Mouse (Mus musculus) embryonic facial prominence, embryonic 13.5 days (tissue): ENCODE measurements at regions not wholly inside any gene's neighbourhood (a gene's known extent, or its start where the extent isn't known, plus 50 kb on each side); places are given as distances from the start of the nearest gene placed in this dataset.

ENCODE experiments used
- ATAC-seq: fragments of 200-750 bp; cut with Nextera tagmentation; 2 replicates; pipeline ENCODE4 v1.8.0; 2017; ENCODE audit warnings: low read depth; ENCODE audit not compliant: insufficient number of reproducible peaks, insufficient read depth, low FRiP score, low TSS enrichment
- H3K27ac ChIP-seq: fragments of 300-500 bp; sonication (generic); 2 replicates; pipeline ENCODE4 v1.5.1; 2015; ENCODE audit warnings: moderate library complexity, mild to moderate bottlenecking, inconsistent platforms
- H3K27me3 ChIP-seq: fragments of 300-500 bp; sonication (generic); 2 replicates; pipeline ENCODE4 v1.6.1; 2015; ENCODE audit warnings: mild to moderate bottlenecking, inconsistent platforms
- H3K36me3 ChIP-seq: fragments of 300-500 bp; sonication (generic); 2 replicates; pipeline ENCODE4 v1.6.1; 2015; ENCODE audit warnings: mild to moderate bottlenecking, inconsistent platforms
- H3K4me1 ChIP-seq: fragments of 300-500 bp; sonication (generic); 2 replicates; pipeline ENCODE4 v1.6.1; 2015; ENCODE audit warnings: inconsistent platforms
- H3K4me2 ChIP-seq: fragments of 300-500 bp; sonication (generic); 2 replicates; pipeline ENCODE4 v1.6.1; 2015; ENCODE audit warnings: moderate library complexity, mild to moderate bottlenecking, inconsistent platforms
- H3K4me3 ChIP-seq: fragments of 300-500 bp; sonication (generic); 2 replicates; pipeline ENCODE4 v1.5.1; 2015; ENCODE audit warnings: mild to moderate bottlenecking, inconsistent platforms
- H3K9ac ChIP-seq: fragments of 300-500 bp; sonication (generic); 2 replicates; pipeline ENCODE4 v1.6.1; 2015; ENCODE audit warnings: mild to moderate bottlenecking, inconsistent platforms
- H3K9me3 ChIP-seq: fragments of 300-500 bp; sonication (generic); 2 replicates; pipeline ENCODE4 v1.6.1; 2016; ENCODE audit warnings: inconsistent platforms
- WGBS: fragments of 180-500 bp; shearing (Covaris S2); methylation state at CpG from one replicate; pipeline ENCODE4 v1.1.7; 2015; ENCODE audit warnings: mixed read lengths; 5-methylcytosine and 5-hydroxymethylcytosine counted together

- Histone ChIP-seq H3K36me3 (no peaks in the 10 kb centered on the region), H3K9ac (no peak overlapping the region), H3K9me3 (no peaks in the 10 kb centered on the region), H3K4me3 (no peak overlapping the region), H3K4me1 (peaks cover 26% of the 10 kb centered on the region), H3K27ac (no peak overlapping the region), H3K4me2 (no peak overlapping the region), H3K27me3 (peaks cover 9% of the 10 kb centered on the region; the same call in 1 of the 2 replicates)
- no peak for ATAC-seq
- 83% methylated on average over 8 of the region's 8 CpGs for WGBS
Observed at GRCm38 (mm10) chr5:118881886-118882285, 321.4 kb downstream of the Med13l start.

GRCm38 (mm10) chr5:118888131-118888530, 327.7 kb downstream of the Med13l start:
- Histone ChIP-seq H3K4me3 (no peak overlapping the region), H3K9me3 (no peaks in the 10 kb centered on the region), H3K27ac (no peak overlapping the region), H3K9ac (no peak overlapping the region), H3K4me2 (no peak overlapping the region), H3K27me3 (no peaks in the 10 kb centered on the region; the same call in 1 of the 2 replicates), H3K36me3 (no peaks in the 10 kb centered on the region), H3K4me1 (peaks cover 14% of the 10 kb centered on the region)
- no peak for ATAC-seq
- WGBS, result 90% methylated on average over 11 of the region's 11 CpGs

GRCm38 (mm10) chr5:118891131-118891530, 330.7 kb downstream of the Med13l start:
- H3K4me3 ChIP-seq, result no peak overlapping the region
- H3K9ac ChIP-seq, result no peak overlapping the region
- H3K27me3 ChIP-seq, result no peaks in the 10 kb centered on the region
- ATAC-seq, result peak; percentile 59
- H3K27ac ChIP-seq, result peak overlapping the region; percentile 82
- no peaks in the 10 kb centered on the region for H3K36me3 ChIP-seq
- H3K9me3 ChIP-seq, result no peaks in the 10 kb centered on the region
- H3K4me1 ChIP-seq, result peaks cover 14% of the 10 kb centered on the region
- 36% methylated on average over 6 of the region's 6 CpGs for WGBS
- H3K4me2 ChIP-seq, result peak overlapping the region; percentile 18; the same call in 1 of the 2 replicates

- Histone ChIP-seq H3K4me3 (no peak overlapping the region), H3K9ac (no peak overlapping the region), H3K4me1 (peaks cover 9% of the 10 kb centered on the region), H3K36me3 (no peaks in the 10 kb centered on the region), H3K27me3 (no peaks in the 10 kb centered on the region), H3K27ac (peak overlapping the region; percentile 66), H3K4me2 (peak overlapping the region; percentile 27), H3K9me3 (peaks cover 8% of the 10 kb centered on the region; the same call in 1 of the 2 replicates)
- no peak for ATAC-seq
- 21% methylated on average over 7 of the region's 7 CpGs for WGBS
Observed at GRCm38 (mm10) chr5:118908224-118908623, 347.7 kb downstream of the Med13l start.

- no peak for ATAC-seq
Observed at GRCm38 (mm10) chr5:118909756-118910155, 349.3 kb downstream of the Med13l start.

GRCm38 (mm10) chr5:118914191-118914750, 353.8 kb downstream of the Med13l start:
- Histone ChIP-seq H3K27ac (no peak overlapping the region), H3K9me3 (no peaks in the 10 kb centered on the region), H3K36me3 (no peaks in the 10 kb centered on the region), H3K27me3 (no peaks in the 10 kb centered on the region), H3K4me3 (no peak overlapping the region), H3K4me2 (no peak overlapping the region), H3K4me1 (peaks cover 6% of the 10 kb centered on the region), H3K9ac (no peak overlapping the region)
- WGBS, result 47% methylated on average over 6 of the region's 6 CpGs
- ATAC-seq, result no peak

More at GRCm38 (mm10) chr5:118909756-118910155, 349.3 kb downstream of the Med13l start:
- Histone ChIP-seq H3K9ac (no peak overlapping the region), H3K4me1 (peaks cover 15% of the 10 kb centered on the region), H3K27me3 (no peaks in the 10 kb centered on the region), H3K9me3 (no peaks in the 10 kb centered on the region), H3K4me2 (no peak overlapping the region), H3K36me3 (no peaks in the 10 kb centered on the region), H3K27ac (no peak overlapping the region), H3K4me3 (no peak overlapping the region)
- WGBS, result 78% methylated on average over 6 of the region's 6 CpGs

- Histone ChIP-seq H3K4me1 (no peaks in the 10 kb centered on the region), H3K9ac (no peak overlapping the region), H3K4me2 (no peak overlapping the region), H3K9me3 (no peaks in the 10 kb centered on the region), H3K4me3 (no peak overlapping the region), H3K27ac (no peak overlapping the region), H3K27me3 (peaks cover 4% of the 10 kb centered on the region; the same call in 1 of the 2 replicates), H3K36me3 (no peaks in the 10 kb centered on the region)
- 85% methylated on average over 7 of the region's 7 CpGs for WGBS
- ATAC-seq, result no peak
Observed at GRCm38 (mm10) chr5:118923357-118923756, 362.9 kb downstream of the Med13l start.

GRCm38 (mm10) chr5:118929037-118929436, 368.6 kb downstream of the Med13l start:
- 96% methylated on average over 4 of the region's 4 CpGs for WGBS
- no peaks in the 10 kb centered on the region for H3K36me3 ChIP-seq
- H3K27ac ChIP-seq, result no peak overlapping the region
- no peak overlapping the region for H3K4me2 ChIP-seq
- no peak overlapping the region for H3K4me3 ChIP-seq
- ATAC-seq, result no peak
- H3K9ac ChIP-seq, result no peak overlapping the region
- peaks cover 16% of the 10 kb centered on the region; the same call in 1 of the 2 replicates for H3K27me3 ChIP-seq
- H3K9me3 ChIP-seq, result no peaks in the 10 kb centered on the region
- H3K4me1 ChIP-seq, result 0 out of 2 replicates have a peak, but pooled peaks cover 6% of the 10 kb centered on the region

- peak overlapping the region; percentile 52; the same call in 1 of the 2 replicates for H3K9ac ChIP-seq
- no peak for ATAC-seq
- WGBS, result 12% methylated on average over 22 of the region's 23 CpGs
Observed at GRCm38 (mm10) chr5:118929990-118930501, 369.6 kb downstream of the Med13l start.

GRCm38 (mm10) chr5:118939336-118940039, 379.0 kb downstream of the Med13l start:
- Histone ChIP-seq H3K27ac (no peak overlapping the region), H3K9me3 (no peaks in the 10 kb centered on the region), H3K4me3 (no peak overlapping the region), H3K9ac (no peak overlapping the region), H3K4me1 (peaks cover 12% of the 10 kb centered on the region), H3K36me3 (no peaks in the 10 kb centered on the region), H3K27me3 (peaks cover 8% of the 10 kb centered on the region; the same call in 1 of the 2 replicates), H3K4me2 (no peak overlapping the region)
- no peak for ATAC-seq
- 62% methylated on average over 12 of the region's 12 CpGs for WGBS

More at GRCm38 (mm10) chr5:118929990-118930501, 369.6 kb downstream of the Med13l start:
- H3K27me3 ChIP-seq, result peaks cover 16% of the 10 kb centered on the region; the same call in 1 of the 2 replicates
- H3K9me3 ChIP-seq, result no peaks in the 10 kb centered on the region
- peak overlapping the region; percentile 62 for H3K4me2 ChIP-seq
- no peaks in the 10 kb centered on the region for H3K36me3 ChIP-seq
- peak overlapping the region; percentile 35 for H3K4me3 ChIP-seq
- 0 out of 2 replicates have a peak, but pooled peaks cover 6% of the 10 kb centered on the region for H3K4me1 ChIP-seq
- no peak overlapping the region for H3K27ac ChIP-seq

GRCm38 (mm10) chr5:118944256-118944655, 383.8 kb downstream of the Med13l start:
- Histone ChIP-seq H3K4me2 (no peak overlapping the region), H3K4me1 (peaks cover 34% of the 10 kb centered on the region), H3K27me3 (peaks cover 3% of the 10 kb centered on the region; the same call in 1 of the 2 replicates), H3K9me3 (no peaks in the 10 kb centered on the region), H3K4me3 (no peak overlapping the region), H3K9ac (no peak overlapping the region), H3K36me3 (no peaks in the 10 kb centered on the region), H3K27ac (no peak overlapping the region)
- 20% methylated on average over 7 of the region's 7 CpGs for WGBS
- no peak for ATAC-seq
